Mouse (Mus musculus) liver, embryonic 14.5 days (tissue): Measurements from ENCODE around the gene Sowahc.

ENCODE experiments used
- CTCF ChIP-seq: IDR thresholded peaks from 2 replicates; pipeline ENCODE4 v1.5.1; 2016; ENCODE audit warnings: antibody characterized with exemption, low read depth, control low read depth
- EP300 ChIP-seq: IDR thresholded peaks from 2 replicates; pipeline ENCODE4 v1.6.1; 2016; ENCODE audit warnings: antibody characterized with exemption, low read depth

GRCm38 (mm10) chr10:59225137-59225536 is 3.4 kb downstream of the Sowahc start:
- TF ChIP-seq EP300 (no peak), CTCF (no peak)
